Mouse (Mus musculus) monocyte, adult 5-6 weeks (primary cell): ENCODE results near the gene Gm17651. TPM values are rescaled to one million over a fixed set of nuclear protein-coding genes. Genes with fewer than 3 reads are reported as not detected.
A peak's percentile ranks its signal among the peaks of the same experiment; 100 is the strongest.

ENCODE experiments used
- ATAC-seq: fragments of 153-309, 156-312 bp; replicated peaks from 2 replicates; pipeline ENCODE4 v1.8.0; 2017; ENCODE audit warnings: mild to moderate bottlenecking; ENCODE audit not compliant: low TSS enrichment, insufficient number of reproducible peaks, severe bottlenecking, poor library complexity, low FRiP score
- total RNA-seq: library from RNA; stranded (forward); fragments of 200-1000, 200-491, 200-594 nt; gene quantifications from 3 replicates; pipeline ENCODE4 v1.2.3, GENCODE M21; 2017

Gm17651 gene
- total RNA-seq, 1 experiment from 2014 or later: not detected

DNA sequence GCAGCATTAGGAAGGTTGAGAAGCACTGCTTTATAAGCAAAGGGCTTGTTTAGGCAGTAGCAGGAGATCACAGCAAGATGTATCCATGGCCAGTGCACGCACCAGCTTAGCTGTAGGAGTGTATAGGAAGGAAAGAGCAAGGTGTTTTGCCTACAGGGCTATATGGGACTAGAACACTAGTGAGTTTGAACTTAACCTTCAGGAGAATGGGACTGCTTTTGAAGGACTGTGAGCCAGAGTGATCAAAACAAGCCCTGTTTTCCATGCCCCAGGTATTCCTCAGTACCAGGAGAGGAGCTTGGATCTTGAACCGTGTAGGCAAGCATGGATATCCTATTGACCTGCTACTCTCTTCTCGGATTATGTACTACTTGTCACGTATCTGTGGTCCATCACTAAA is 33.1 kb downstream of the Gm17651 start:
- no peak for ATAC-seq

DNA sequence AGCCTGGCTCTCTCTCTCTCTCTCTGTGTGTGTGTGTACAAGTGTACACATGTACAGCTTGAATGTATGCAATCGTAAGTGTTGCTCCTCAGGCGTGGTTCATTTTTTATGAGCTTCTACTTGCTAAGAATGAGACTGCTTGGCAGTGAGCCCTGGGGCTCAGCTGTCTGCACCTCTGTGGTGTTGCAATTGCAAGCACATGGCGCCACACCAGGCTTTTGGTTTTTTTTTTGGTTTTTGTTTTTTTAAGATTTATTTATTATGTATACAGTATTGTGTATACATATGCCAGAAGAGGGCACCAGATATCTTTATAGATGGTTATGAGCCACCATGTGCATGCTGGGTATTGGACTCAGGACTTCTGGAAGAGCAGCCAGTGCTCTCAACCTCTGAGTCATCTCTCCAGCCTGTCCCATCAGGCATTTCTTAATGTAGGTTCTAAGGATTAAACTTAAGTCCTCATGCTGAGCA is 40.2 kb downstream of the Gm17651 start:
- ATAC-seq: no peak

DNA sequence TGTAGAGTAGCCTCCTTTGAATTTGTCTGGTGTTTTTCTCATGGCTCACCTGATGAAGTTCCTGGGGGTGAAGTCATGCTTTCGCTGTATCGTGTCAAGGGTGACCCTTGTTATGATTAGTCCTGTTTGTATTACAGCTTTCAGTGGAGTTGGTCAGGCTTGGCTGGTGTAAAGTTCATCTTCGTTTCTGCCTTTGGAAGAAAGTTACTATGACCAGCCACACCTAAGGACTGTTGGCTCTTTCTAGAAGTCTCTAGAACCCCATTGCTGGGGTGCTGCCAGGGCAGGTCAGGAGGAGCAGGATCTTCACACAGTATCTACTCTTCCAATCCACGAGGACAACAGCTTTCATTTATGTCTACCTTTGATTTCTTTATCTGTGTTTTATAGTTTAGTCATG is 41.0 kb downstream of the Gm17651 start:
- ATAC-seq: no peak

- ATAC-seq: no peak
Observed at GRCm38 (mm10) chr3:97631258-97631860, 43.1 kb downstream of the Gm17651 start.

DNA sequence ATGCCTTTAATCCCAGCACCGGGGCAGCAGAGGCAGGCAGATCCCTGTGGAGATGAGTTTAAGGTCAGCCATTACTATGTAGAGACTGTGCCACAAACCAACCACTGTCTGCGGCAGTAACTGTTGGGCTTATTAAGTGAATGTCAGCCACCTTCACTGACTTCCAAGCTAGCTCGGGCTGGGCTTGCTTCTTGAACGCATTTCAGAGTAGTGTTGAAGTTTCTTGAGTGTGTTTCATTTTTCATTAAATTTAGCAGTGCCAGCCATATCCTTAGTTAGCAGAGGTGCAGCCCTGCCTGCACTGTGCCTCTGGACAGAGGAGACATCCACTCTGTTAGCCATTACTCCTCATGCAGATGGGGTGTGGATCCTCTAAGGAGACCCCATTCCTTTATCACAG is 43.7 kb downstream of the Gm17651 start:
- ATAC-seq: no peak

- no peak for ATAC-seq
Observed at GRCm38 (mm10) chr3:97629941-97630340, 44.6 kb downstream of the Gm17651 start.

DNA sequence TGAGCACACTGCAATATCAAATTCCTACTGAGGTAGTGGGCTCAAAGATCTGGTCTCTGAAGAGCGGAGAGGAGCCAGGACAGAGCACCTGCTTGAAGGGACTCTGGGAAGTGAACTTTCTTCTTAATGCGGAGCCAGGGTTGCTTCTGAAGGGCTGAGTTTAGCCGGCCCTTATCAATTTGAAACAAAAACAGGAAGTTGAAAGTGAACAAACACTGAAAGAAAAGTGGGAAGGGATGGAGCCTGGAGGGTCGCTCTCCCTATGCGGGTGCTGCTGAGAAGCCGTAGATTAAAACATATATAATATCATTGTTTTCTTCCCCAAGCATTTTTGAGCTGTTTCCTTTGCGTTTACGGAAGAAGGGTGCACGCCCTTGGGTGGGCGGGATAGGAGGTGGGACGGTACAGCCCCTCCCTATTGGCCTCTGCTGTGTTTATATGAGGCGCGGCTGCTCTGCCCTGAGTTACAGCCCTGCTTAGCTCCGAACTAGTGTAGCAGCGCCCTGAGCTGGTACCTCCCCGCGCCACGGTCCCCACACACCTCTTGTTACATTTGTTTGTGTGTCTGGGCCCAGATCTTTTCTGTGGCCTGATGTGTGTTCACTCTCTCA is 46.0 kb downstream of the Gm17651 start, which contains the start of gene Fmo5:
Fmo5 (plus strand) TSS at position 414 of the 611 bp plus-strand sequence.
- peak; percentile 80 for ATAC-seq

GRCm38 (mm10) chr3:97627893-97628292 is 46.6 kb downstream of the Gm17651 start:
- no peak for ATAC-seq

DNA sequence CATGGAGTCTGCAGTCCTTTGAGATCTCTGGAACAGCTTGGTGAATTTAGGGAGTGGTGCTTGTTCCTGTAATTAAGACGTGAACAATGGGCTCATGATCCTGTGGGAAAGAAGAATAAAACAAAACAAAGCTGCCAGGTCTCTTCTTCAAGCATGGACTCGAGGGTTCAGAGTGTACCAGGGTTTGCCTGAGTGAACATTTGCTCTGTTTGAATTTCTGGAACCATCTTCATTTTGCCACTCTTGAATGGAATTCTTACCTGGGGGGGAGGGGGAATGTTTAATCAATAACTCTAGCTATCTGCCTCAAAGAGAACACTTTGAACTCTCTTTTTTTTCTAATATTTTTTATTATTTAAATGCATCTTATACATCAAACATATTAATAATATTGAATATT is 49.9 kb downstream of the Gm17651 start:
- no peak for ATAC-seq

Other genes with a start within 250 kb of the Gm17651 start
- gene Chd1l, start 64.5 kb downstream of the Gm17651 start, total RNA-seq: 26.7 to 48.7 TPM (median 41.0 TPM) in 3 replicates
- 4.5 to 10.1 TPM (median 9.1 TPM) in 3 replicates for gene Fmo5, start 45.9 kb downstream of the Gm17651 start, total RNA-seq
- gene Prkab2, start 16.5 kb downstream of the Gm17651 start, total RNA-seq: 16.1 to 29.4 TPM (median 19.3 TPM) in 3 replicates
- gene Pde4dip, start 214.0 kb upstream of the Gm17651 start, total RNA-seq: 16.0 to 25.4 TPM (median 16.5 TPM) in 3 replicates
- 37.7 to 62.2 TPM (median 46.2 TPM) in 3 replicates for gene Sec22b, start 226.5 kb upstream of the Gm17651 start, total RNA-seq